Mouse (Mus musculus) heart, embryonic 13.5 days (tissue): ENCODE results near the gene March4. TPM values are rescaled to one million over a fixed set of nuclear protein-coding genes. Genes with fewer than 3 reads are reported as not detected.

Experiments
- ATAC-seq: fragments of 200-750 bp; cut with Nextera tagmentation; 2 replicates; pipeline ENCODE4 v1.8.0; 2017; ENCODE audit warnings: moderate TSS enrichment; ENCODE audit not compliant: insufficient number of reproducible peaks, low FRiP score, low TSS enrichment; ENCODE audit errors: extremely low read depth
- H3K27ac ChIP-seq: fragments of 300-500 bp; sonication (generic); replicated peaks from 2 replicates; pipeline ENCODE4 v1.5.1; 2015; ENCODE audit warnings: moderate library complexity, mild to moderate bottlenecking, inconsistent platforms
- H3K27me3 ChIP-seq: fragments of 300-500 bp; sonication (generic); replicated peaks from 2 replicates; pipeline ENCODE4 v1.6.1; 2015; ENCODE audit warnings: mild to moderate bottlenecking, inconsistent platforms
- H3K36me3 ChIP-seq: fragments of 300-500 bp; sonication (generic); 2 replicates; pipeline ENCODE4 v1.6.1; 2015; ENCODE audit warnings: mild to moderate bottlenecking, inconsistent platforms
- H3K4me1 ChIP-seq: fragments of 300-500 bp; sonication (generic); 2 replicates; pipeline ENCODE4 v1.6.1; 2015; ENCODE audit warnings: inconsistent platforms
- H3K4me2 ChIP-seq: fragments of 300-500 bp; sonication (generic); 2 replicates; pipeline ENCODE4 v1.6.1; 2015; ENCODE audit warnings: inconsistent platforms, mild to moderate bottlenecking, moderate library complexity
- H3K4me3 ChIP-seq: fragments of 300-500 bp; sonication (generic); 2 replicates; pipeline ENCODE4 v1.5.1; 2015; ENCODE audit warnings: moderate library complexity, mild to moderate bottlenecking, inconsistent platforms
- H3K9ac ChIP-seq: fragments of 300-500 bp; sonication (generic); 2 replicates; pipeline ENCODE4 v1.6.1; 2015; ENCODE audit warnings: inconsistent platforms, mild to moderate bottlenecking, moderate library complexity
- H3K9me3 ChIP-seq: fragments of 300-500 bp; sonication (generic); 2 replicates; pipeline ENCODE4 v1.6.1; 2016; ENCODE audit warnings: inconsistent platforms
- WGBS: fragments of 180-500 bp; shearing (Covaris S2); methylation state at CpG from one replicate; pipeline ENCODE4 v1.1.7; 2015; ENCODE audit warnings: mixed read lengths; 5-methylcytosine and 5-hydroxymethylcytosine counted together
- polyA plus RNA-seq: library from polyadenylated mRNA; unstranded; fragments of >200 nt; fragmentation: Nextera tagmentation; extraction: Ambion mirVana; gene quantifications from 2 replicates; pipeline ENCODE4 v1.2.1, GENCODE M21; 2015

March4 gene
- polyA plus RNA-seq, 1 experiment from 2014 or later, result not detected

DNA sequence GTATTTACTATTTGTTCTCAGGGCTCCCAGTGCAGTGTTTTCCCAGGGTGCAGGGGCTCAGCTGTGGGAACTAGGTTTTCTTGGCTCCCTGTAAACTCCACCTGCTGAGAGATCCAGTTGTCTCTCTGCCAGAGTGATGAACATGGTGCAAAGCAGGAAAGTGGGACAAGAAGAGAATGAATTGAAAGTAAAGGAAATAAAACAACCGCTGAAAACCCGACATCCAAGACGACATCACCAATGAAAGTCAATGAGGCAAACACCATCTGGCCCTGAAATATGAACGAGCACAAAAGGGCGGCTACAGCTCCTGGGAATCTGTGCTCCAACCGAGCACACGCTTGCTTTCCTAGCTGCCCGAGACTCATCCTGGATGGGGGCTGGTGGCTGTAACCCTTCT is 122.6 kb downstream of the March4 start:
- H3K36me3 ChIP-seq, result no peaks in the 10 kb centered on the region
- H3K4me1 ChIP-seq, result no peaks in the 10 kb centered on the region; the same call in 1 of the 2 replicates
- 79% methylated on average over 8 of the region's 8 CpGs for WGBS
- ATAC-seq, result no peak
- no peak overlapping the region for H3K27ac ChIP-seq
- H3K27me3 ChIP-seq, result no peaks in the 10 kb centered on the region
- H3K9me3 ChIP-seq, result no peaks in the 10 kb centered on the region
- no peak overlapping the region for H3K4me3 ChIP-seq
- H3K4me2 ChIP-seq, result no peak overlapping the region
- H3K9ac ChIP-seq, result no peak overlapping the region

- H3K27ac ChIP-seq, result no peak overlapping the region
- H3K27me3 ChIP-seq, result no peaks in the 10 kb centered on the region
- H3K4me1 ChIP-seq, result no peaks in the 10 kb centered on the region; the same call in 1 of the 2 replicates
- H3K36me3 ChIP-seq, result no peaks in the 10 kb centered on the region
- no peak overlapping the region for H3K4me2 ChIP-seq
- no peaks in the 10 kb centered on the region for H3K9me3 ChIP-seq
- ATAC-seq, result no peak
- no peak overlapping the region for H3K4me3 ChIP-seq
- 81% methylated on average over 8 of the region's 8 CpGs for WGBS
- no peak overlapping the region for H3K9ac ChIP-seq
Measured at GRCm38 (mm10) chr1:72413205-72413604, 123.5 kb downstream of the March4 start.

DNA sequence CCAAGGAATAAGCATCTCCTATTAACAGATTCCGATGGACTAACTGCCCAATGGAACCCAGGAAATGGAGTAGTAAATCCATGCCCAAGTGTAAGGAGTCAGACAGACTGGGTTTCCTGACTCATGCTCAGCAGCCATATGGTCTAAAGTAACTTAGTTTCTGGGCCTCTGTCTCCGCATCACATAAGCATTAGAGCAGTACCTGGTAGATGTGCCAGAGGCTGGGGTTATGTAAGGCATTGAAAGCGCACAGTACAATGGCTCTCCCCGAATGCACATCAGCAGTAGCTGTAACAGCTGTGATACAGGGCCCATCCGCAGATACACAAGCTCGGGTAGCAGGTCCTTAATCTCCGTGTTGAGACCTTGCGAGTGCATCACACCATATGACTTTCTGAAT is 125.6 kb downstream of the March4 start:
- Histone ChIP-seq H3K27me3 (no peaks in the 10 kb centered on the region), H3K9ac (no peak overlapping the region), H3K4me2 (no peak overlapping the region), H3K9me3 (no peaks in the 10 kb centered on the region), H3K4me1 (no peaks in the 10 kb centered on the region; the same call in 1 of the 2 replicates), H3K27ac (no peak overlapping the region), H3K36me3 (no peaks in the 10 kb centered on the region), H3K4me3 (no peak overlapping the region)
- no peak for ATAC-seq
- 87% methylated on average over 8 of the region's 8 CpGs for WGBS

- Histone ChIP-seq H3K4me3 (no peak overlapping the region), H3K9me3 (no peaks in the 10 kb centered on the region), H3K27ac (no peak overlapping the region), H3K9ac (no peak overlapping the region), H3K36me3 (no peaks in the 10 kb centered on the region), H3K27me3 (no peaks in the 10 kb centered on the region), H3K4me1 (no peaks in the 10 kb centered on the region; the same call in 1 of the 2 replicates), H3K4me2 (no peak overlapping the region)
- 76% methylated on average over 5 of the region's 5 CpGs for WGBS
- ATAC-seq, result no peak
Measured at GRCm38 (mm10) chr1:72409936-72410335, 126.8 kb downstream of the March4 start.

GRCm38 (mm10) chr1:72406505-72407079 is 130.1 kb downstream of the March4 start:
- H3K4me2 ChIP-seq, result no peak overlapping the region
- H3K27ac ChIP-seq, result no peak overlapping the region
- no peaks in the 10 kb centered on the region for H3K36me3 ChIP-seq
- H3K9me3 ChIP-seq, result no peaks in the 10 kb centered on the region
- H3K9ac ChIP-seq, result no peak overlapping the region
- H3K27me3 ChIP-seq, result no peaks in the 10 kb centered on the region
- no peak for ATAC-seq
- H3K4me3 ChIP-seq, result no peak overlapping the region
- H3K4me1 ChIP-seq, result 0 out of 2 replicates have a peak, but pooled peaks cover 3% of the 10 kb centered on the region
- 65% methylated on average over 14 of the region's 14 CpGs for WGBS

DNA sequence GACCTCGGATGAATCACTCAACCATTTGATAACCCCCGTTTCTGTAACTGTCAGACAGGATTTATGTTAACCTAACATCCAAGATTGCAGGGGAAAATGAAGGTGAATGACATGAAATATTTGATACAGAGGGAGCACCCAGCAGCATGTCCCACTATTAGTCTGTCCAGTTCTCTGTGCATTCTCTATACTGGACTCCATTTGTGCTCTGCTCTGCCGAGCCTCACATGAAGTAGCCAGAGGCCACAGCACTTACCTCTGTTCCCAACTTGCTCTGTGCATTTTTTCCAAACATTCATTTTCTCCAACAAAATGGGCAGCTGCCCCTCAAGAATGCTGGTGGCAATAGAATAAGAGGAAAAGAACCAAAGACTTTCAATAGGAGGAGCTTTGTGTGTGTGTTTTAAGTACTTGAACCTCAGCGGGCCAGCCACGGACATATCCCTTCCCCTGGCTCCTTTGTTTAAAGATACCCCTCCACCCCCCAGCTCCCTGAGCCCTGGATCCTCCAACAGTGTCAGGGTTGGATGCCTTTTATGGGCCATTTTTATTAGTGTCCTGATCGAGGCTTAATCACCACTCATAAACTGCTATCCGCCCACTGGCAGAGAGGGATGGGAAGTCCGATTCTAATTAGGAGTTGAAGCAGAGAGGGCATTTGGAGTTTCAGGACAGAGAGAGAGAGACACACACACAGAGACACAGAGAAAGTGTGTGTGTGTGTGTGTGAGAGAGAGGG is 135.2 kb downstream of the March4 start:
- WGBS, result 68% methylated on average over 8 of the region's 8 CpGs
- Histone ChIP-seq H3K9me3 (no peaks in the 10 kb centered on the region), H3K27ac (no peak overlapping the region), H3K4me1 (0 out of 2 replicates have a peak, but pooled peaks cover 3% of the 10 kb centered on the region), H3K36me3 (peaks cover 8% of the 10 kb centered on the region), H3K4me3 (no peak overlapping the region), H3K9ac (no peak overlapping the region), H3K27me3 (no peaks in the 10 kb centered on the region), H3K4me2 (no peak overlapping the region)
- no peak for ATAC-seq

GRCm38 (mm10) chr1:72400616-72401015 is 136.1 kb downstream of the March4 start:
- H3K4me3 ChIP-seq, result no peak overlapping the region
- no peaks in the 10 kb centered on the region for H3K27me3 ChIP-seq
- WGBS, result 69% methylated on average over 9 of the region's 9 CpGs
- H3K4me1 ChIP-seq, result 0 out of 2 replicates have a peak, but pooled peaks cover 3% of the 10 kb centered on the region
- no peak for ATAC-seq
- H3K36me3 ChIP-seq, result peaks cover 10% of the 10 kb centered on the region
- H3K4me2 ChIP-seq, result no peak overlapping the region
- H3K27ac ChIP-seq, result no peak overlapping the region
- H3K9ac ChIP-seq, result no peak overlapping the region
- no peaks in the 10 kb centered on the region for H3K9me3 ChIP-seq

- H3K4me1 ChIP-seq, result 0 out of 2 replicates have a peak, but pooled peaks cover 3% of the 10 kb centered on the region
- no peak overlapping the region for H3K9ac ChIP-seq
- no peak overlapping the region for H3K27ac ChIP-seq
- H3K9me3 ChIP-seq, result no peaks in the 10 kb centered on the region
- H3K27me3 ChIP-seq, result no peaks in the 10 kb centered on the region
- no peak overlapping the region for H3K4me3 ChIP-seq
- H3K4me2 ChIP-seq, result no peak overlapping the region
- H3K36me3 ChIP-seq, result peaks cover 18% of the 10 kb centered on the region
- WGBS, result 75% methylated on average over 8 of the region's 8 CpGs
- no peak for ATAC-seq
Measured at GRCm38 (mm10) chr1:72399720-72400401, 136.9 kb downstream of the March4 start.

- Histone ChIP-seq H3K9me3 (no peaks in the 10 kb centered on the region), H3K4me3 (no peak overlapping the region), H3K27me3 (no peaks in the 10 kb centered on the region), H3K9ac (no peak overlapping the region), H3K36me3 (peaks cover 23% of the 10 kb centered on the region), H3K4me2 (no peak overlapping the region), H3K27ac (no peak overlapping the region), H3K4me1 (no peaks in the 10 kb centered on the region)
- ATAC-seq, result no peak
- 88% methylated on average over 4 of the region's 4 CpGs for WGBS
Measured at GRCm38 (mm10) chr1:72390420-72390819, 146.3 kb downstream of the March4 start.

DNA sequence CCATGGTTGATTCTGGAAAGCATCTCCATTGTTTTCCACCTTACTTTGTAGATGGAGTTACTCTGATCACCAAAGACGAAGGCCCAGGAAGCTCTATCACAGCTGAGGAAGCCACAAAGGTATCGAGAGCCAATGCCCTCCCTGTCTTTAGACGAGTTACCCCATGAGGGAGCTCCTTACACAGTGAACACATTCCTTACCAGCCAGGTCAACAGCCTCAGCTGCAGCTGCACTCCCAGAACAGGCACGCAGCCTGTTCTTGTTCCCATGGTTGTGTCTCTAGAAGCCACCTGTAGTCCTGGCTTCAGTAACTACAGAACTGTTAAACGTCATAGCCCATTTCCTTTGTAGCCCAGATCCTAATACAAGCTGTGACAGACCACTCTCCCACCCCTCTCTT is 153.1 kb downstream of the March4 start:
- H3K27me3 ChIP-seq, result no peaks in the 10 kb centered on the region
- H3K4me3 ChIP-seq, result no peak overlapping the region
- no peak overlapping the region for H3K4me2 ChIP-seq
- H3K9me3 ChIP-seq, result no peaks in the 10 kb centered on the region
- ATAC-seq, result no peak
- H3K4me1 ChIP-seq, result no peaks in the 10 kb centered on the region
- H3K36me3 ChIP-seq, result peaks cover 31% of the 10 kb centered on the region
- H3K9ac ChIP-seq, result no peak overlapping the region
- WGBS, result 76% methylated on average over 5 of the region's 5 CpGs
- H3K27ac ChIP-seq, result no peak overlapping the region

- Histone ChIP-seq H3K9me3 (no peaks in the 10 kb centered on the region), H3K9ac (no peak overlapping the region), H3K27ac (no peak overlapping the region), H3K4me1 (no peaks in the 10 kb centered on the region), H3K36me3 (peaks cover 31% of the 10 kb centered on the region), H3K4me2 (no peak overlapping the region), H3K4me3 (no peak overlapping the region), H3K27me3 (no peaks in the 10 kb centered on the region)
- 85% methylated on average over 7 of the region's 7 CpGs for WGBS
- ATAC-seq, result no peak
Measured at GRCm38 (mm10) chr1:72383056-72383455, 153.7 kb downstream of the March4 start.
